24 mouse cellular contexts compared by ENCODE assay signal in genomic region chr10:88884836-88885235, GRCm38 (mm10). TPM values are rescaled to one million over a fixed set of nuclear protein-coding genes. Genes with fewer than 3 reads are reported as not detected.
DNase-seq lines count a peak whose midpoint lies in the region; ATAC-seq and TF ChIP-seq lines count a peak whose summit lies in the region.
"Had no signal": no experiment of that assay in that cellular context is flagged by ENCODE, and none has a peak within 500 bp of the region (broad histone marks: within the 10 kb centered on the region; RNA-seq: fewer than 3 reads in every experiment).

No protein-coding gene starts in this region.

- 77% methylated on average over 6 of the region's 6 CpGs for WGBS in embryonic facial prominence, embryonic 11.5 days
- 78% methylated on average over 6 of the region's 6 CpGs for WGBS in embryonic facial prominence, embryonic 10.5 days
- WGBS in liver, adult 2 months = 74% methylated on average over 6 of the region's 6 CpGs

- peaks cover 2% of the 10 kb centered on the region; the same call in 1 of the 2 replicates for H3K4me1 ChIP-seq in embryonic facial prominence, embryonic 11.5 days (ENCODE audit: control insufficient read depth, insufficient read depth, low read length)
- H3K4me1 ChIP-seq in embryonic facial prominence, embryonic 10.5 days = peaks cover 13% of the 10 kb centered on the region
- H3K4me1 ChIP-seq in liver, adult 2 months (ENCODE audit: control insufficient read depth, insufficient read depth, low read length) = no peaks in the 10 kb centered on the region
- H3K4me1 ChIP-seq: liver, embryonic 13.5 days had no signal

- TF ChIP-seq CTCF in liver, adult 2 months (IDR thresholded peaks at IDR 0.05; ENCODE audit: low read depth, low read length) = peak; percentile 16; the same call in 1 of the 2 replicates
- TF ChIP-seq CTCF in brain, embryonic 14.5 days (IDR thresholded peaks at IDR 0.05; ENCODE audit: borderline replicate concordance, extremely low read depth, insufficient read depth, insufficient read length) = peak; percentile 12; the same call in 1 of the 2 replicates

- ATAC-seq in embryonic facial prominence, embryonic 11.5 days (replicated peaks; ENCODE audit: insufficient number of reproducible peaks, low FRiP score, low TSS enrichment, low read depth) = no peak
- ATAC-seq in megakaryocyte progenitor cell, adult 5-6 weeks (replicated peaks; ENCODE audit: poor library complexity) = no peak
- ATAC-seq: CD4-positive, CD25-positive, alpha-beta regulatory T cell, adult 4 months had no signal

- no peak overlapping the region for H3K9ac ChIP-seq in embryonic facial prominence, embryonic 11.5 days (replicated peaks; ENCODE audit: low read length)
- no peak overlapping the region for H3K9ac ChIP-seq in liver, adult 2 months (ENCODE audit: low read depth, low read length)
- H3K9ac ChIP-seq: embryonic facial prominence, embryonic 13.5 days; hindbrain, embryonic 13.5 days; liver, embryonic 13.5 days; neural tube, embryonic 12.5 days had no signal

- no peak overlapping the region for H3K4me2 ChIP-seq in embryonic facial prominence, embryonic 11.5 days (ENCODE audit: low read depth, low read length)
- H3K4me2 ChIP-seq: liver, embryonic 13.5 days had no signal

- H3K27me3 ChIP-seq in embryonic facial prominence, embryonic 11.5 days (ENCODE audit: control insufficient read depth, insufficient read depth, low read length) = peaks cover 15% of the 10 kb centered on the region
- peaks cover 33% of the 10 kb centered on the region for H3K27me3 ChIP-seq in embryonic facial prominence, embryonic 10.5 days (replicated peaks; ENCODE audit: low read depth, poor library complexity, severe bottlenecking)
- peaks cover 7% of the 10 kb centered on the region for H3K27me3 ChIP-seq in liver, adult 2 months (ENCODE audit: control insufficient read depth, insufficient read depth, low read length)

- DNase-seq in embryonic facial prominence, embryonic 11.5 days (ENCODE audit: low spot score) = peak; percentile 12
- DNase-seq in embryonic facial prominence, embryonic 10.5 days (ENCODE audit: low spot score) = no peak
- DNase-seq in liver, adult 2 months (ENCODE audit: extremely low read depth, low read depth, low spot score) = no peak
- DNase-seq in liver (no peak), ES-CJ7 (ENCODE audit: low read depth, low spot score) (peak; percentile 53)
- no peak for DNase-seq in brain, embryonic 14.5 days (ENCODE audit: low read depth)
- no peak for DNase-seq in right cerebral cortex, adult 2 months (ENCODE audit: low spot score in 2 of 2)
- DNase-seq: adrenal gland, postnatal 36 days; cerebellum, adult 9-10 months; heart, postnatal 10 days; kidney, postnatal 10 days; liver, embryonic 13.5 days; right cerebral cortex, adult 18-20 months; thymus, adult 18-20 months; thymus, postnatal 4 days had no signal

- no peaks in the 10 kb centered on the region for H3K79me2 ChIP-seq in liver, adult 2 months (ENCODE audit: control insufficient read depth, insufficient read depth, low read length)

- no peaks in the 10 kb centered on the region for H3K9me3 ChIP-seq in embryonic facial prominence, embryonic 11.5 days (replicated peaks; ENCODE audit: control insufficient read depth, low read length)
- H3K9me3 ChIP-seq in embryonic facial prominence, embryonic 10.5 days = no peaks in the 10 kb centered on the region
- H3K9me3 ChIP-seq: heart, embryonic 10.5 days; hindbrain, embryonic 13.5 days; liver, embryonic 13.5 days; neural tube, embryonic 12.5 days had no signal

- TF ChIP-seq POLR2A in liver, adult 2 months (IDR thresholded peaks at IDR 0.05; ENCODE audit: extremely low read depth, insufficient read depth, low read length) = no peak
- TF ChIP-seq POLR2A in brain, embryonic 14.5 days (IDR thresholded peaks at IDR 0.05; ENCODE audit: borderline replicate concordance, extremely low read depth, insufficient read depth, insufficient read length, poor library complexity, severe bottlenecking) = no peak

- H3K4me3 ChIP-seq in embryonic facial prominence, embryonic 11.5 days (ENCODE audit: low read depth, low read length) = no peak overlapping the region
- H3K4me3 ChIP-seq in embryonic facial prominence, embryonic 10.5 days = no peak overlapping the region
- no peak overlapping the region for H3K4me3 ChIP-seq in liver, adult 2 months (ENCODE audit: insufficient read depth, low read depth, low read length)
- H3K4me3 ChIP-seq: liver, embryonic 13.5 days; neural tube, embryonic 12.5 days had no signal

- H3K27ac ChIP-seq in embryonic facial prominence, embryonic 11.5 days (replicated peaks; ENCODE audit: low read depth, low read length) = no peak overlapping the region
- no peak overlapping the region for H3K27ac ChIP-seq in embryonic facial prominence, embryonic 10.5 days (replicated peaks)
- no peak overlapping the region for H3K27ac ChIP-seq in liver, adult 2 months (replicated peaks; ENCODE audit: insufficient read depth, low read depth, low read length)
- H3K27ac ChIP-seq: embryonic facial prominence, embryonic 13.5 days; heart, embryonic 10.5 days; hindbrain, embryonic 13.5 days; liver, embryonic 13.5 days; macrophage; neural tube, embryonic 12.5 days had no signal

- no peaks in the 10 kb centered on the region for H3K36me3 ChIP-seq in embryonic facial prominence, embryonic 11.5 days (replicated peaks; ENCODE audit: control insufficient read depth, insufficient read depth, low read depth, low read length)
- no peaks in the 10 kb centered on the region for H3K36me3 ChIP-seq in embryonic facial prominence, embryonic 10.5 days (replicated peaks)
- no peaks in the 10 kb centered on the region for H3K36me3 ChIP-seq in liver, adult 2 months (ENCODE audit: control insufficient read depth, insufficient read depth, low read length)
- H3K36me3 ChIP-seq: embryonic facial prominence, embryonic 13.5 days; heart, embryonic 10.5 days; hindbrain, embryonic 13.5 days; liver, embryonic 13.5 days; neural tube, embryonic 12.5 days had no signal

RNA-seq across cellular contexts. Expression of gene Slc5a8, which starts 1.0 kb away (rescaled TPM):
- 0.10 and 0.13 TPM in 2 replicates for polyA plus RNA-seq in embryonic facial prominence, embryonic 11.5 days (2014; fragmentation: Nextera tagmentation; extraction: Ambion mirVana)
- 0.08 TPM in 1 of 2 replicates, not detected in the other for polyA plus RNA-seq in embryonic facial prominence, embryonic 10.5 days (2016; fragmentation: Nextera tagmentation; extraction: Ambion mirVana)
- total RNA-seq in liver, adult 2 months (2014; rRNA removed) = not detected in 2 replicates
- 0.07 TPM in 1 of 2 replicates, not detected in the other for polyA plus RNA-seq in liver, adult 2 months (2012; rRNA removed)
- 0.04 and 0.06 TPM in 2 replicates for polyA plus RNA-seq in brain, embryonic 14.5 days (2012; rRNA removed)
- not detected in 2 replicates for total RNA-seq in megakaryocyte progenitor cell, adult 5-6 weeks (2015)
- not detected in 2 replicates for total RNA-seq in megakaryocyte progenitor cell, adult 5-6 weeks (2017)
- total RNA-seq: heart, postnatal 10 days; left cerebral cortex, postnatal 36 days had no signal
- polyA plus RNA-seq: cortical plate, adult 2 months; liver, embryonic 13.5 days; macrophage; neural tube, embryonic 12.5 days had no signal

RNA-seq across cellular contexts. Expression of gene Utp20, which starts 58.2 kb away (rescaled TPM):
- polyA plus RNA-seq in embryonic facial prominence, embryonic 11.5 days (2014; fragmentation: Nextera tagmentation; extraction: Ambion mirVana) = 23.7 and 26.0 TPM in 2 replicates
- polyA plus RNA-seq in embryonic facial prominence, embryonic 10.5 days (2016; fragmentation: Nextera tagmentation; extraction: Ambion mirVana) = 26.4 and 27.1 TPM in 2 replicates
- 8.7 and 9.4 TPM in 2 replicates for total RNA-seq in liver, adult 2 months (2014; rRNA removed)
- 2.1 and 3.4 TPM in 2 replicates for polyA plus RNA-seq in liver, adult 2 months (2012; rRNA removed)
- polyA plus RNA-seq in brain, embryonic 14.5 days (2012; rRNA removed) = 10.0 and 12.9 TPM in 2 replicates
- 50.6 and 57.6 TPM in 2 replicates for total RNA-seq in megakaryocyte progenitor cell, adult 5-6 weeks (2015)
- total RNA-seq in megakaryocyte progenitor cell, adult 5-6 weeks (2017) = 30.4 and 44.5 TPM in 2 replicates

Comparison
In these comparisons a context has a peak if more than half of its experiments do, and no peak if none do; other contexts are left out.
1. DNase-seq: peak in embryonic facial prominence, embryonic 11.5 days (single experiment) and ES-CJ7 (single experiment); none in embryonic facial prominence, embryonic 10.5 days (single experiment), liver, adult 2 months (single experiment), liver (single experiment), brain, embryonic 14.5 days (single experiment) and right cerebral cortex, adult 2 months (0 of 2).